Mouse (Mus musculus): ENCODE data around the gene Lifr. TPM values are rescaled to one million over a fixed set of nuclear protein-coding genes. Genes with fewer than 3 reads are reported as not detected.

Lifr gene
- polyA plus RNA-seq, 1 experiment from 2014 or later, result 30.7 TPM

- Histone ChIP-seq H3K4me2 (no peak overlapping the region), H3K27ac (replicated peaks) (no peak overlapping the region; the same call in 1 of the 2 replicates), H3K9ac (no peak overlapping the region), H3K9me3 (replicated peaks) (no peaks in the 10 kb centered on the region), H3K4me1 (replicated peaks) (no peaks in the 10 kb centered on the region), H3K36me3 (replicated peaks) (no peaks in the 10 kb centered on the region), H3K27me3 (peaks cover 9% of the 10 kb centered on the region), H3K4me3 (replicated peaks) (no peak overlapping the region)
- ATAC-seq (ENCODE audit: insufficient read depth), result no peak; the same call in 1 of the 2 replicates
- WGBS (ENCODE audit: insufficient replicate concordance), result 43% methylated on average over 9 of the region's 9 CpGs
Observed at GRCm38 (mm10) chr15:7203606-7204330, 113.4 kb downstream of the Lifr start.

GRCm38 (mm10) chr15:7204917-7205316 lies 114.5 kb downstream of the Lifr start:
- Histone ChIP-seq H3K36me3 (replicated peaks) (no peaks in the 10 kb centered on the region), H3K4me1 (replicated peaks) (no peaks in the 10 kb centered on the region), H3K4me3 (replicated peaks) (no peak overlapping the region), H3K9me3 (replicated peaks) (no peaks in the 10 kb centered on the region), H3K27me3 (peaks cover 9% of the 10 kb centered on the region), H3K27ac (replicated peaks) (no peak overlapping the region), H3K9ac (no peak overlapping the region), H3K4me2 (no peak overlapping the region)
- WGBS (ENCODE audit: insufficient replicate concordance), result 73% methylated on average over 13 of the region's 13 CpGs
- no peak for ATAC-seq (ENCODE audit: insufficient read depth)

GRCm38 (mm10) chr15:7206110-7206509 lies 115.7 kb downstream of the Lifr start:
- ATAC-seq (ENCODE audit: insufficient read depth), result no peak
- WGBS (ENCODE audit: insufficient replicate concordance), result 39% methylated on average over 5 of the region's 5 CpGs
- H3K4me3 ChIP-seq (replicated peaks), result no peak overlapping the region
- no peak overlapping the region for H3K27ac ChIP-seq (replicated peaks)
- peaks cover 9% of the 10 kb centered on the region for H3K27me3 ChIP-seq
- no peak overlapping the region for H3K9ac ChIP-seq
- H3K36me3 ChIP-seq (replicated peaks), result no peaks in the 10 kb centered on the region
- H3K4me1 ChIP-seq (replicated peaks), result no peaks in the 10 kb centered on the region
- no peak overlapping the region for H3K4me2 ChIP-seq
- H3K9me3 ChIP-seq (replicated peaks), result no peaks in the 10 kb centered on the region

- 57% methylated on average over 7 of the region's 7 CpGs for WGBS (ENCODE audit: insufficient replicate concordance)
- Histone ChIP-seq H3K4me2 (no peak overlapping the region), H3K4me3 (replicated peaks) (no peak overlapping the region), H3K9ac (no peak overlapping the region), H3K4me1 (replicated peaks) (no peaks in the 10 kb centered on the region), H3K27ac (replicated peaks) (no peak overlapping the region), H3K36me3 (replicated peaks) (no peaks in the 10 kb centered on the region), H3K9me3 (replicated peaks) (no peaks in the 10 kb centered on the region), H3K27me3 (peaks cover 15% of the 10 kb centered on the region)
- no peak for ATAC-seq (ENCODE audit: insufficient read depth)
Observed at GRCm38 (mm10) chr15:7207292-7207691, 116.9 kb downstream of the Lifr start.

- Histone ChIP-seq H3K9me3 (replicated peaks) (no peaks in the 10 kb centered on the region), H3K36me3 (replicated peaks) (no peaks in the 10 kb centered on the region), H3K27me3 (peaks cover 15% of the 10 kb centered on the region), H3K9ac (no peak overlapping the region), H3K4me3 (replicated peaks) (no peak overlapping the region), H3K4me2 (no peak overlapping the region), H3K4me1 (replicated peaks) (no peaks in the 10 kb centered on the region), H3K27ac (replicated peaks) (no peak overlapping the region)
- ATAC-seq (ENCODE audit: insufficient read depth), result no peak
- WGBS (ENCODE audit: insufficient replicate concordance), result 55% methylated on average over 9 of the region's 9 CpGs
Observed at GRCm38 (mm10) chr15:7208180-7208579, 117.8 kb downstream of the Lifr start.

GRCm38 (mm10) chr15:7213683-7214082 lies 123.3 kb downstream of the Lifr start:
- Histone ChIP-seq H3K27ac (replicated peaks) (no peak overlapping the region), H3K9ac (no peak overlapping the region), H3K36me3 (replicated peaks) (no peaks in the 10 kb centered on the region), H3K27me3 (peaks cover 16% of the 10 kb centered on the region), H3K4me1 (replicated peaks) (no peaks in the 10 kb centered on the region), H3K9me3 (replicated peaks) (no peaks in the 10 kb centered on the region), H3K4me2 (no peak overlapping the region), H3K4me3 (replicated peaks) (no peak overlapping the region)
- 27% methylated on average over 1 of the region's 1 CpGs for WGBS (ENCODE audit: insufficient replicate concordance)
- no peak for ATAC-seq (ENCODE audit: insufficient read depth)

GRCm38 (mm10) chr15:7215845-7216244 lies 125.4 kb downstream of the Lifr start:
- Histone ChIP-seq H3K27me3 (peaks cover 36% of the 10 kb centered on the region), H3K36me3 (replicated peaks) (no peaks in the 10 kb centered on the region), H3K27ac (replicated peaks) (no peak overlapping the region), H3K4me2 (no peak overlapping the region), H3K4me3 (replicated peaks) (no peak overlapping the region), H3K4me1 (replicated peaks) (no peaks in the 10 kb centered on the region), H3K9me3 (replicated peaks) (no peaks in the 10 kb centered on the region), H3K9ac (no peak overlapping the region)
- WGBS (ENCODE audit: insufficient replicate concordance), result 69% methylated on average over 3 of the region's 3 CpGs
- ATAC-seq (ENCODE audit: insufficient read depth), result no peak

GRCm38 (mm10) chr15:7216581-7217272 lies 126.3 kb downstream of the Lifr start:
- ATAC-seq (ENCODE audit: insufficient read depth), result no peak
- no peaks in the 10 kb centered on the region for H3K9me3 ChIP-seq (replicated peaks)
- 32% methylated on average over 9 of the region's 9 CpGs for WGBS (ENCODE audit: insufficient replicate concordance)
- H3K27ac ChIP-seq (replicated peaks), result no peak overlapping the region
- no peaks in the 10 kb centered on the region for H3K36me3 ChIP-seq (replicated peaks)
- H3K4me3 ChIP-seq (replicated peaks), result no peak overlapping the region
- H3K4me1 ChIP-seq (replicated peaks), result no peaks in the 10 kb centered on the region
- no peak overlapping the region for H3K9ac ChIP-seq
- no peak overlapping the region for H3K4me2 ChIP-seq
- H3K27me3 ChIP-seq, result peaks cover 40% of the 10 kb centered on the region

GRCm38 (mm10) chr15:7217273-7217598 lies 126.8 kb downstream of the Lifr start:
- H3K9me3 ChIP-seq (replicated peaks), result no peaks in the 10 kb centered on the region
- H3K4me3 ChIP-seq (replicated peaks), result no peak overlapping the region
- no peaks in the 10 kb centered on the region for H3K36me3 ChIP-seq (replicated peaks)
- H3K4me2 ChIP-seq, result no peak overlapping the region
- no peak overlapping the region for H3K9ac ChIP-seq
- H3K27ac ChIP-seq (replicated peaks), result no peak overlapping the region
- H3K27me3 ChIP-seq, result peaks cover 39% of the 10 kb centered on the region
- 30% methylated on average over 6 of the region's 6 CpGs for WGBS (ENCODE audit: insufficient replicate concordance)
- no peak for ATAC-seq (ENCODE audit: insufficient read depth)
- H3K4me1 ChIP-seq (replicated peaks), result no peaks in the 10 kb centered on the region

- Histone ChIP-seq H3K4me1 (replicated peaks) (no peaks in the 10 kb centered on the region), H3K9ac (no peak overlapping the region), H3K9me3 (replicated peaks) (no peaks in the 10 kb centered on the region), H3K4me3 (replicated peaks) (no peak overlapping the region), H3K4me2 (no peak overlapping the region), H3K27ac (replicated peaks) (no peak overlapping the region), H3K36me3 (replicated peaks) (no peaks in the 10 kb centered on the region), H3K27me3 (peaks cover 60% of the 10 kb centered on the region)
- ATAC-seq (ENCODE audit: insufficient read depth), result no peak
- 39% methylated on average over 11 of the region's 11 CpGs for WGBS (ENCODE audit: insufficient replicate concordance)
Observed at GRCm38 (mm10) chr15:7222809-7223208, 132.4 kb downstream of the Lifr start.

GRCm38 (mm10) chr15:7224151-7224775 lies 133.8 kb downstream of the Lifr start:
- WGBS (ENCODE audit: insufficient replicate concordance), result 58% methylated on average over 12 of the region's 12 CpGs
- Histone ChIP-seq H3K4me1 (replicated peaks) (no peaks in the 10 kb centered on the region), H3K4me3 (replicated peaks) (no peak overlapping the region), H3K9ac (no peak overlapping the region), H3K27me3 (peaks cover 56% of the 10 kb centered on the region), H3K36me3 (replicated peaks) (no peaks in the 10 kb centered on the region), H3K27ac (replicated peaks) (no peak overlapping the region), H3K9me3 (replicated peaks) (no peaks in the 10 kb centered on the region), H3K4me2 (no peak overlapping the region)
- ATAC-seq (ENCODE audit: insufficient read depth), result no peak
